Mouse (Mus musculus) mouse trophoblast stem cell (cell line): ENCODE results near the gene Acot4.
"Not testable (repeated sequence)": the region's sequence is repeated elsewhere in the genome, so short reads cannot be mapped to it uniquely, and the experiment has no call there.

Source experiments
- in situ Hi-C, 2 experiments: fragments of 300-500 bp; cut with MseI, MboI; formaldehyde crosslinking; loops; 2 replicates in 1 of 2; 3 replicates in 1 of 2; pipeline ENCODE4 v1.15.1; 2025

Gene Acot4

GRCm38 (mm10) chr12:84077371-84077990, 39.3 kb downstream of the Acot4 start:
- in situ Hi-C loops = no loop called here

GRCm38 (mm10) chr12:84083842-84084241, 45.7 kb downstream of the Acot4 start:
- in situ Hi-C loops = no loop called here

GRCm38 (mm10) chr12:84084581-84084980, 46.4 kb downstream of the Acot4 start:
- in situ Hi-C loops = no loop called here

GRCm38 (mm10) chr12:84094666-84095065, 56.5 kb downstream of the Acot4 start:
- in situ Hi-C loops = not testable (repeated sequence)
